ENCODE assay signal across 8 mouse cellular contexts in genomic region chr10:128977522-128978114, GRCm38 (mm10). TPM values are rescaled to one million over a fixed set of nuclear protein-coding genes. Genes with fewer than 3 reads are reported as not detected.
DNase-seq lines count a peak whose midpoint lies in the region; ATAC-seq lines count a peak whose summit lies in the region.

No protein-coding gene starts in this region.

- no peak overlapping the region for H3K4me3 ChIP-seq in heart, embryonic 11.5 days (ENCODE audit: low read depth, low read length)
- H3K4me3 ChIP-seq in forebrain, embryonic 15.5 days = no peak overlapping the region
- no peak overlapping the region for H3K4me3 ChIP-seq in hindbrain, embryonic 16.5 days (ENCODE audit: low read length)

- H3K9ac ChIP-seq in heart, embryonic 11.5 days (ENCODE audit: low read depth, low read length) = no peak overlapping the region
- H3K9ac ChIP-seq in forebrain, embryonic 15.5 days (replicated peaks) = 0 out of 2 replicates have a peak overlapping the region, but pooled peaks have one; percentile 35
- peak overlapping the region; percentile 50 for H3K9ac ChIP-seq in hindbrain, embryonic 16.5 days (ENCODE audit: low read depth, low read length)

- no peak overlapping the region for H3K27ac ChIP-seq in heart, embryonic 11.5 days (ENCODE audit: low read depth, low read length)
- no peak overlapping the region for H3K27ac ChIP-seq in forebrain, embryonic 15.5 days (replicated peaks)
- no peak overlapping the region for H3K27ac ChIP-seq in hindbrain, embryonic 16.5 days (ENCODE audit: low read depth, low read length)

- H3K9me3 ChIP-seq in heart, embryonic 11.5 days (replicated peaks; ENCODE audit: control insufficient read depth, low read length) = no peaks in the 10 kb centered on the region
- H3K9me3 ChIP-seq in forebrain, embryonic 15.5 days = no peaks in the 10 kb centered on the region
- H3K9me3 ChIP-seq in hindbrain, embryonic 16.5 days (ENCODE audit: control insufficient read depth, low read length) = no peaks in the 10 kb centered on the region

- H3K36me3 ChIP-seq in heart, embryonic 11.5 days (ENCODE audit: control insufficient read depth, insufficient read depth, low read length) = no peaks in the 10 kb centered on the region
- H3K36me3 ChIP-seq in forebrain, embryonic 15.5 days = no peaks in the 10 kb centered on the region
- no peaks in the 10 kb centered on the region for H3K36me3 ChIP-seq in hindbrain, embryonic 16.5 days (ENCODE audit: control insufficient read depth, insufficient read depth, low read length)

- peak; percentile 92 for DNase-seq in heart, adult 11 months
- DNase-seq in left cerebral cortex, adult 11 months (ENCODE audit: low spot score) = peak; percentile 21
- DNase-seq in skeletal muscle tissue, adult 2 months (ENCODE audit: low read depth, low spot score) = peak; percentile 21

- no peak overlapping the region for H3K4me2 ChIP-seq in heart, embryonic 11.5 days
- H3K4me2 ChIP-seq in forebrain, embryonic 15.5 days (replicated peaks) = no peak overlapping the region
- no peak overlapping the region for H3K4me2 ChIP-seq in hindbrain, embryonic 16.5 days (ENCODE audit: low read length)

- 17% methylated on average over 9 of the region's 9 CpGs for WGBS in heart, embryonic 11.5 days (ENCODE audit: insufficient replicate concordance)
- 28% methylated on average over 9 of the region's 9 CpGs for WGBS in forebrain, embryonic 15.5 days
- 21% methylated on average over 9 of the region's 9 CpGs for WGBS in hindbrain, embryonic 16.5 days

- peaks cover 11% of the 10 kb centered on the region for H3K4me1 ChIP-seq in heart, embryonic 11.5 days (ENCODE audit: control insufficient read depth, insufficient read depth, low read length)
- H3K4me1 ChIP-seq in forebrain, embryonic 15.5 days = no peaks in the 10 kb centered on the region
- H3K4me1 ChIP-seq in hindbrain, embryonic 16.5 days (ENCODE audit: control insufficient read depth, insufficient read depth, low read depth, low read length) = no peaks in the 10 kb centered on the region

- no peaks in the 10 kb centered on the region for H3K27me3 ChIP-seq in heart, embryonic 11.5 days (ENCODE audit: control insufficient read depth, insufficient read depth, low read length)
- no peaks in the 10 kb centered on the region for H3K27me3 ChIP-seq in forebrain, embryonic 15.5 days
- no peaks in the 10 kb centered on the region for H3K27me3 ChIP-seq in hindbrain, embryonic 16.5 days (replicated peaks; ENCODE audit: control insufficient read depth, insufficient read depth, low read length)

- ATAC-seq in heart, embryonic 11.5 days (replicated peaks; ENCODE audit: insufficient number of reproducible peaks, low FRiP score, low TSS enrichment) = no peak
- ATAC-seq in cerebellum, adult (ENCODE audit: insufficient number of reproducible peaks, low FRiP score, low TSS enrichment) = peak; percentile 94
- ATAC-seq in forebrain, embryonic 15.5 days (replicated peaks) = peak; percentile 81
- peak; percentile 87 for ATAC-seq in hindbrain, embryonic 16.5 days
- ATAC-seq in megakaryocyte-erythroid progenitor cell, adult 5-6 weeks (replicated peaks; ENCODE audit: low FRiP score, low TSS enrichment, poor library complexity, severe bottlenecking) = peak; percentile 85

RNA-seq across cellular contexts. Expression of gene Olfr9, which starts 11.6 kb away (rescaled TPM):
- polyA plus RNA-seq in heart, embryonic 11.5 days (2014; fragmentation: Nextera tagmentation; extraction: Ambion mirVana) = not detected in 2 replicates
- polyA plus RNA-seq in forebrain, embryonic 15.5 days (2015; fragmentation: Nextera tagmentation; extraction: Ambion mirVana) = not detected in 2 replicates
- polyA plus RNA-seq in hindbrain, embryonic 16.5 days (2015; fragmentation: Nextera tagmentation; extraction: Ambion mirVana) = not detected in 2 replicates
- not detected in 2 replicates for total RNA-seq in megakaryocyte-erythroid progenitor cell, adult 5-6 weeks (2014; fragmentation: Nextera tagmentation)
- total RNA-seq in megakaryocyte-erythroid progenitor cell, adult 5-6 weeks (2017) = not detected in 2 replicates

RNA-seq across cellular contexts. Expression of gene Mettl7b, which starts 16.8 kb away (rescaled TPM):
- polyA plus RNA-seq in heart, embryonic 11.5 days (2014; fragmentation: Nextera tagmentation; extraction: Ambion mirVana) = not detected in 2 replicates
- polyA plus RNA-seq in forebrain, embryonic 15.5 days (2015; fragmentation: Nextera tagmentation; extraction: Ambion mirVana) = not detected in 2 replicates
- not detected in 2 replicates for polyA plus RNA-seq in hindbrain, embryonic 16.5 days (2015; fragmentation: Nextera tagmentation; extraction: Ambion mirVana)
- total RNA-seq in megakaryocyte-erythroid progenitor cell, adult 5-6 weeks (2014; fragmentation: Nextera tagmentation) = not detected in 2 replicates
- not detected in 2 replicates for total RNA-seq in megakaryocyte-erythroid progenitor cell, adult 5-6 weeks (2017)

RNA-seq across cellular contexts. Expression of gene Olfr763, which starts 33.0 kb away (rescaled TPM):
- not detected in 2 replicates for polyA plus RNA-seq in heart, embryonic 11.5 days (2014; fragmentation: Nextera tagmentation; extraction: Ambion mirVana)
- not detected in 2 replicates for polyA plus RNA-seq in forebrain, embryonic 15.5 days (2015; fragmentation: Nextera tagmentation; extraction: Ambion mirVana)
- not detected in 2 replicates for polyA plus RNA-seq in hindbrain, embryonic 16.5 days (2015; fragmentation: Nextera tagmentation; extraction: Ambion mirVana)
- not detected in 2 replicates for total RNA-seq in megakaryocyte-erythroid progenitor cell, adult 5-6 weeks (2014; fragmentation: Nextera tagmentation)
- total RNA-seq in megakaryocyte-erythroid progenitor cell, adult 5-6 weeks (2017) = not detected in 2 replicates

RNA-seq across cellular contexts. Expression of gene Itga7, which starts 44.0 kb away (rescaled TPM):
- polyA plus RNA-seq in heart, embryonic 11.5 days (2014; fragmentation: Nextera tagmentation; extraction: Ambion mirVana) = 0.43 and 0.79 TPM in 2 replicates
- 2.1 TPM in 2 replicates for polyA plus RNA-seq in forebrain, embryonic 15.5 days (2015; fragmentation: Nextera tagmentation; extraction: Ambion mirVana)
- 12.7 and 12.8 TPM in 2 replicates for polyA plus RNA-seq in hindbrain, embryonic 16.5 days (2015; fragmentation: Nextera tagmentation; extraction: Ambion mirVana)
- not detected in 2 replicates for total RNA-seq in megakaryocyte-erythroid progenitor cell, adult 5-6 weeks (2014; fragmentation: Nextera tagmentation)
- 0.04 and 0.19 TPM in 2 replicates for total RNA-seq in megakaryocyte-erythroid progenitor cell, adult 5-6 weeks (2017)

RNA-seq across cellular contexts. Expression of gene Bloc1s1, which starts 53.8 kb away (rescaled TPM):
- polyA plus RNA-seq in heart, embryonic 11.5 days (2014; fragmentation: Nextera tagmentation; extraction: Ambion mirVana) = 195 and 206 TPM in 2 replicates
- 230 and 251 TPM in 2 replicates for polyA plus RNA-seq in forebrain, embryonic 15.5 days (2015; fragmentation: Nextera tagmentation; extraction: Ambion mirVana)
- polyA plus RNA-seq in hindbrain, embryonic 16.5 days (2015; fragmentation: Nextera tagmentation; extraction: Ambion mirVana) = 247 and 278 TPM in 2 replicates
- total RNA-seq in megakaryocyte-erythroid progenitor cell, adult 5-6 weeks (2014; fragmentation: Nextera tagmentation) = 45.7 and 94.6 TPM in 2 replicates
- total RNA-seq in megakaryocyte-erythroid progenitor cell, adult 5-6 weeks (2017) = 73.8 and 82.2 TPM in 2 replicates

Comparison
In these comparisons a context has a peak if more than half of its experiments do, and no peak if none do; other contexts are left out.
1. DNase-seq: peak in every context shown above with its lines; median percentile 92 in heart, adult 11 months; 21 in left cerebral cortex, adult 11 months; 21 in skeletal muscle tissue, adult 2 months.